Mouse (Mus musculus) E14TG2a.4 (cell line): ENCODE data around the gene Slc16a13.

ENCODE experiments used
- CTCF ChIP-seq: conservative IDR thresholded peaks from 2 replicates; pipeline ENCODE4 v1.5.1; 2014; ENCODE audit warnings: low read length
- NANOG ChIP-seq: IDR thresholded peaks from 2 replicates; pipeline ENCODE4 v1.6.1; 2014; ENCODE audit warnings: borderline replicate concordance, low read length, mixed read lengths
- POU5F1 ChIP-seq: IDR thresholded peaks from 2 replicates; pipeline ENCODE4 v1.6.1; 2014; ENCODE audit warnings: low read length, borderline replicate concordance

GRCm38 (mm10) chr11:70178756-70179155 lies 42.1 kb downstream of the Slc16a13 start:
- TF ChIP-seq CTCF (no peak), NANOG (no peak), POU5F1 (no peak)
